Mouse (Mus musculus) hindbrain, embryonic 14.5 days (tissue): ENCODE results near the gene Lpar3. TPM values are rescaled to one million over a fixed set of nuclear protein-coding genes. Genes with fewer than 3 reads are reported as not detected.

Experiments
- ATAC-seq: fragments of 200-750 bp; cut with Nextera tagmentation; 2 replicates; pipeline ENCODE4 v1.8.0; 2017; ENCODE audit warnings: moderate number of reproducible peaks, mild to moderate bottlenecking, moderate TSS enrichment, moderate library complexity; ENCODE audit not compliant: low FRiP score
- DNase-seq: peaks from one replicate; pipeline ENCODE4 v3.0.0-alpha.2; 2015; ENCODE audit warnings: low spot score
- H3K27ac ChIP-seq: fragments of 300-500 bp; sonication (generic); 2 replicates; pipeline ENCODE4 v1.5.1; 2014; ENCODE audit warnings: mild to moderate bottlenecking, moderate library complexity
- H3K27me3 ChIP-seq: fragments of 300-500 bp; sonication (generic); 2 replicates; pipeline ENCODE4 v1.6.1; 2014; ENCODE audit warnings: mild to moderate bottlenecking, low read length, mixed read lengths; ENCODE audit not compliant: control insufficient read depth, insufficient read depth
- H3K36me3 ChIP-seq: fragments of 300-500 bp; sonication (generic); replicated peaks from 2 replicates; pipeline ENCODE4 v1.6.1; 2014; ENCODE audit not compliant: control insufficient read depth, insufficient read depth
- H3K4me1 ChIP-seq: fragments of 300-500 bp; sonication (generic); replicated peaks from 2 replicates; pipeline ENCODE4 v1.6.1; 2014; ENCODE audit warnings: antibody characterized with exemption, low read length, mixed read lengths; ENCODE audit not compliant: control insufficient read depth, insufficient read depth
- H3K4me2 ChIP-seq: fragments of 300-500 bp; sonication (generic); replicated peaks from 2 replicates; pipeline ENCODE4 v1.6.1; 2014; ENCODE audit warnings: mild to moderate bottlenecking, moderate library complexity
- H3K4me3 ChIP-seq: fragments of 300-500 bp; sonication (generic); replicated peaks from 2 replicates; pipeline ENCODE4 v1.5.1; 2014; ENCODE audit warnings: mild to moderate bottlenecking, low read length
- H3K9ac ChIP-seq: fragments of 300-500 bp; sonication (generic); 2 replicates; pipeline ENCODE4 v1.6.1; 2014
- H3K9me3 ChIP-seq: fragments of 300-500 bp; sonication (generic); 2 replicates; pipeline ENCODE4 v1.6.1; 2016; ENCODE audit warnings: low read length; ENCODE audit not compliant: control insufficient read depth
- WGBS: fragments of 180-500 bp; shearing (Covaris S2); extraction: QIAGEN DNeasy Blood & Tissue Kit; methylation state at CpG from one replicate; pipeline ENCODE4 v1.1.7; 2014; 5-methylcytosine and 5-hydroxymethylcytosine counted together
- polyA plus RNA-seq: library from polyadenylated mRNA; unstranded; fragments of >200 nt; fragmentation: Nextera tagmentation; extraction: Ambion mirVana; gene quantifications from 2 replicates; pipeline ENCODE4 v1.2.1, GENCODE M21; 2014

Gene Lpar3
- polyA plus RNA-seq, 1 experiment from 2014 or later: 0.37 TPM

- H3K27ac ChIP-seq: no peak overlapping the region
- no peak overlapping the region for H3K4me3 ChIP-seq
- peaks cover 10% of the 10 kb centered on the region; the same call in 1 of the 2 replicates for H3K4me1 ChIP-seq
- 69% methylated on average over 10 of the region's 10 CpGs for WGBS
- ATAC-seq: no peak
- no peaks in the 10 kb centered on the region for H3K36me3 ChIP-seq
- no peak overlapping the region for H3K9ac ChIP-seq
- peaks cover 8% of the 10 kb centered on the region for H3K27me3 ChIP-seq
- H3K4me2 ChIP-seq: no peak overlapping the region
- H3K9me3 ChIP-seq: no peaks in the 10 kb centered on the region
- no peak for DNase-seq
These were observed 34.7 kb upstream of the Lpar3 start for GRCm38 (mm10) chr3:146186033-146186432.

- ATAC-seq (no peak), DNase-seq (no peak)
- H3K4me2 ChIP-seq: no peak overlapping the region
- H3K36me3 ChIP-seq: no peaks in the 10 kb centered on the region
- no peak overlapping the region for H3K4me3 ChIP-seq
- H3K27ac ChIP-seq: no peak overlapping the region
- peaks cover 10% of the 10 kb centered on the region; the same call in 1 of the 2 replicates for H3K4me1 ChIP-seq
- H3K9ac ChIP-seq: no peak overlapping the region
- H3K9me3 ChIP-seq: no peaks in the 10 kb centered on the region
- WGBS: 66% methylated on average over 10 of the region's 10 CpGs
- no peaks in the 10 kb centered on the region for H3K27me3 ChIP-seq
These were observed 30.8 kb upstream of the Lpar3 start for GRCm38 (mm10) chr3:146189933-146190332.

- no peak for DNase-seq
- H3K4me3 ChIP-seq: no peak overlapping the region
- H3K27ac ChIP-seq: no peak overlapping the region
- WGBS: 91% methylated on average over 1 of the region's 1 CpGs
- no peaks in the 10 kb centered on the region for H3K27me3 ChIP-seq
- no peaks in the 10 kb centered on the region for H3K36me3 ChIP-seq
- H3K4me1 ChIP-seq: no peaks in the 10 kb centered on the region
- no peak overlapping the region for H3K9ac ChIP-seq
- ATAC-seq: no peak
- H3K4me2 ChIP-seq: no peak overlapping the region
- no peaks in the 10 kb centered on the region for H3K9me3 ChIP-seq
These were observed 28.3 kb upstream of the Lpar3 start for GRCm38 (mm10) chr3:146192507-146192906.

GRCm38 (mm10) chr3:146195153-146195552 lies 25.6 kb upstream of the Lpar3 start:
- WGBS: 92% methylated on average over 5 of the region's 5 CpGs
- no peak overlapping the region for H3K9ac ChIP-seq
- no peaks in the 10 kb centered on the region for H3K36me3 ChIP-seq
- H3K9me3 ChIP-seq: no peaks in the 10 kb centered on the region
- H3K4me2 ChIP-seq: no peak overlapping the region
- ATAC-seq (no peak), DNase-seq (no peak)
- H3K4me1 ChIP-seq: 0 out of 2 replicates have a peak, but pooled peaks cover 9% of the 10 kb centered on the region
- H3K4me3 ChIP-seq: no peak overlapping the region
- H3K27me3 ChIP-seq: no peaks in the 10 kb centered on the region
- no peak overlapping the region for H3K27ac ChIP-seq

- peak; percentile 56 for DNase-seq
- Histone ChIP-seq H3K27ac (no peak overlapping the region), H3K36me3 (no peaks in the 10 kb centered on the region), H3K9me3 (no peaks in the 10 kb centered on the region), H3K27me3 (no peaks in the 10 kb centered on the region), H3K4me2 (no peak overlapping the region), H3K4me3 (no peak overlapping the region), H3K9ac (no peak overlapping the region), H3K4me1 (0 out of 2 replicates have a peak, but pooled peaks cover 9% of the 10 kb centered on the region)
- no peak for ATAC-seq
- 22% methylated on average over 6 of the region's 6 CpGs for WGBS
These were observed 24.5 kb upstream of the Lpar3 start for GRCm38 (mm10) chr3:146196301-146196700.

GRCm38 (mm10) chr3:146196780-146197743 lies 23.7 kb upstream of the Lpar3 start:
- Histone ChIP-seq H3K9ac (no peak overlapping the region), H3K9me3 (no peaks in the 10 kb centered on the region), H3K27me3 (no peaks in the 10 kb centered on the region), H3K4me2 (no peak overlapping the region), H3K36me3 (no peaks in the 10 kb centered on the region), H3K4me3 (no peak overlapping the region), H3K4me1 (0 out of 2 replicates have a peak, but pooled peaks cover 9% of the 10 kb centered on the region), H3K27ac (no peak overlapping the region)
- 74% methylated on average over 17 of the region's 17 CpGs for WGBS
- DNase-seq: no peak
- no peak for ATAC-seq

GRCm38 (mm10) chr3:146197785-146198184 lies 23.0 kb upstream of the Lpar3 start:
- Histone ChIP-seq H3K27ac (no peak overlapping the region), H3K4me1 (0 out of 2 replicates have a peak, but pooled peaks cover 9% of the 10 kb centered on the region), H3K27me3 (no peaks in the 10 kb centered on the region), H3K9me3 (no peaks in the 10 kb centered on the region), H3K36me3 (no peaks in the 10 kb centered on the region), H3K9ac (no peak overlapping the region), H3K4me2 (no peak overlapping the region), H3K4me3 (no peak overlapping the region)
- no peak for ATAC-seq
- WGBS: 89% methylated on average over 12 of the region's 12 CpGs
- DNase-seq: no peak

- Histone ChIP-seq H3K36me3 (no peaks in the 10 kb centered on the region), H3K9ac (no peak overlapping the region), H3K27me3 (no peaks in the 10 kb centered on the region), H3K27ac (0 out of 2 replicates have a peak overlapping the region, but pooled peaks have one; percentile 1), H3K9me3 (no peaks in the 10 kb centered on the region), H3K4me2 (no peak overlapping the region), H3K4me1 (0 out of 2 replicates have a peak, but pooled peaks cover 9% of the 10 kb centered on the region), H3K4me3 (no peak overlapping the region)
- no peak for DNase-seq
- peak; percentile 54; the same call in 1 of the 2 replicates for ATAC-seq
- 53% methylated on average over 11 of the region's 11 CpGs for WGBS
These were observed 21.8 kb upstream of the Lpar3 start for GRCm38 (mm10) chr3:146198803-146199481.

GRCm38 (mm10) chr3:146199486-146199885 lies 21.3 kb upstream of the Lpar3 start:
- Histone ChIP-seq H3K9ac (no peak overlapping the region), H3K4me1 (0 out of 2 replicates have a peak, but pooled peaks cover 9% of the 10 kb centered on the region), H3K9me3 (no peaks in the 10 kb centered on the region), H3K36me3 (no peaks in the 10 kb centered on the region), H3K4me2 (no peak overlapping the region), H3K27ac (no peak overlapping the region), H3K4me3 (no peak overlapping the region), H3K27me3 (no peaks in the 10 kb centered on the region)
- WGBS: 61% methylated on average over 3 of the region's 3 CpGs
- no peak for DNase-seq
- ATAC-seq: no peak
